Mouse (Mus musculus): Measurements from ENCODE around the gene Cdca7l. TPM values are rescaled to one million over a fixed set of nuclear protein-coding genes. Genes with fewer than 3 reads are reported as not detected.
A peak's percentile ranks its signal among the peaks of the same experiment; 100 is the strongest.
"Not testable (repeated sequence)": the region's sequence is repeated elsewhere in the genome, so short reads cannot be mapped to it uniquely, and the experiment has no call there.

The Cdca7l gene
- 1 to 10 TPM; 1.1 to 1.9 TPM for total RNA-seq (2021)

- not testable (repeated sequence) for DNase-seq (ENCODE audit: extremely low spot score in 1 of 2, low spot score in 1 of 2)
These were observed at the start of gene Cdca7l for GRCm38 (mm10) chr12:117803989-117804388. Gene Cdca7l, plus strand, starts transcription at chr12:117804289.

GRCm38 (mm10) chr12:117756010-117756409, 48.1 kb upstream of the Cdca7l start:
- DNase-seq (ENCODE audit: extremely low spot score in 1 of 2, low spot score in 1 of 2): no peak

- DNase-seq (ENCODE audit: extremely low spot score in 1 of 2, low spot score in 1 of 2): no peak
These were observed 43.7 kb upstream of the Cdca7l start for GRCm38 (mm10) chr12:117760373-117760772.

GRCm38 (mm10) chr12:117760846-117761245, 43.2 kb upstream of the Cdca7l start:
- no peak for DNase-seq (ENCODE audit: extremely low spot score in 1 of 2, low spot score in 1 of 2)

- DNase-seq (ENCODE audit: extremely low spot score in 1 of 2, low spot score in 1 of 2): peak in 1 of 2 experiments; percentile 27
These were observed 42.4 kb upstream of the Cdca7l start for GRCm38 (mm10) chr12:117761698-117762097.

- DNase-seq (ENCODE audit: extremely low spot score in 1 of 2, low spot score in 1 of 2): no peak
These were observed 40.8 kb upstream of the Cdca7l start for GRCm38 (mm10) chr12:117763247-117763646.

GRCm38 (mm10) chr12:117764839-117765238, 39.2 kb upstream of the Cdca7l start:
- peak in 1 of 2 experiments; percentile 64 for DNase-seq (ENCODE audit: extremely low spot score in 1 of 2, low spot score in 1 of 2)

GRCm38 (mm10) chr12:117769113-117769512, 35.0 kb upstream of the Cdca7l start:
- peak; percentile 68 to 93 for DNase-seq (ENCODE audit: extremely low spot score in 1 of 2, low spot score in 1 of 2)

GRCm38 (mm10) chr12:117770211-117770610, 33.9 kb upstream of the Cdca7l start:
- no peak for DNase-seq (ENCODE audit: extremely low spot score in 1 of 2, low spot score in 1 of 2)

- no peak for DNase-seq (ENCODE audit: extremely low spot score in 1 of 2, low spot score in 1 of 2)
These were observed 32.9 kb upstream of the Cdca7l start for GRCm38 (mm10) chr12:117771156-117771555.

GRCm38 (mm10) chr12:117772638-117773037, 31.5 kb upstream of the Cdca7l start:
- peak; percentile 75 to 92 for DNase-seq (ENCODE audit: extremely low spot score in 1 of 2, low spot score in 1 of 2)

GRCm38 (mm10) chr12:117776841-117777240, 27.2 kb upstream of the Cdca7l start:
- no peak for DNase-seq (ENCODE audit: extremely low spot score in 1 of 2, low spot score in 1 of 2)

- no peak for DNase-seq (ENCODE audit: extremely low spot score in 1 of 2, low spot score in 1 of 2)
These were observed 22.7 kb upstream of the Cdca7l start for GRCm38 (mm10) chr12:117781360-117781759.

GRCm38 (mm10) chr12:117783426-117783825, 20.7 kb upstream of the Cdca7l start:
- no peak for DNase-seq (ENCODE audit: extremely low spot score in 1 of 2, low spot score in 1 of 2)

GRCm38 (mm10) chr12:117786621-117787020, 17.5 kb upstream of the Cdca7l start:
- no peak for DNase-seq (ENCODE audit: extremely low spot score in 1 of 2, low spot score in 1 of 2)

- no peak for DNase-seq (ENCODE audit: extremely low spot score in 1 of 2, low spot score in 1 of 2)
These were observed 15.5 kb upstream of the Cdca7l start for GRCm38 (mm10) chr12:117788513-117789011.

GRCm38 (mm10) chr12:117789017-117789416, 15.1 kb upstream of the Cdca7l start:
- no peak for DNase-seq (ENCODE audit: extremely low spot score in 1 of 2, low spot score in 1 of 2)

GRCm38 (mm10) chr12:117795303-117795702, 8.8 kb upstream of the Cdca7l start:
- no peak for DNase-seq (ENCODE audit: extremely low spot score in 1 of 2, low spot score in 1 of 2)

- DNase-seq (ENCODE audit: extremely low spot score in 1 of 2, low spot score in 1 of 2): no peak
These were observed 1.5 kb downstream of the Cdca7l start for GRCm38 (mm10) chr12:117805576-117805975.

- DNase-seq (ENCODE audit: extremely low spot score in 1 of 2, low spot score in 1 of 2): no peak
These were observed 1.9 kb downstream of the Cdca7l start for GRCm38 (mm10) chr12:117806007-117806451.

- DNase-seq (ENCODE audit: extremely low spot score in 1 of 2, low spot score in 1 of 2): no peak
These were observed 2.4 kb downstream of the Cdca7l start for GRCm38 (mm10) chr12:117806470-117806869.

- DNase-seq (ENCODE audit: extremely low spot score in 1 of 2, low spot score in 1 of 2): no peak
These were observed 3.5 kb downstream of the Cdca7l start for GRCm38 (mm10) chr12:117807637-117808036.

Measured in layer of hippocampus, postnatal 25 days (tissue).